Mouse (Mus musculus): ENCODE measurements around the gene Fam207a. TPM values are rescaled to one million over a fixed set of nuclear protein-coding genes. Genes with fewer than 3 reads are reported as not detected.
A peak's percentile ranks its signal among the peaks of the same experiment; 100 is the strongest.

Fam207a gene
- polyA plus RNA-seq, 1 experiment from 2014 or later: 40.3 TPM

DNA sequence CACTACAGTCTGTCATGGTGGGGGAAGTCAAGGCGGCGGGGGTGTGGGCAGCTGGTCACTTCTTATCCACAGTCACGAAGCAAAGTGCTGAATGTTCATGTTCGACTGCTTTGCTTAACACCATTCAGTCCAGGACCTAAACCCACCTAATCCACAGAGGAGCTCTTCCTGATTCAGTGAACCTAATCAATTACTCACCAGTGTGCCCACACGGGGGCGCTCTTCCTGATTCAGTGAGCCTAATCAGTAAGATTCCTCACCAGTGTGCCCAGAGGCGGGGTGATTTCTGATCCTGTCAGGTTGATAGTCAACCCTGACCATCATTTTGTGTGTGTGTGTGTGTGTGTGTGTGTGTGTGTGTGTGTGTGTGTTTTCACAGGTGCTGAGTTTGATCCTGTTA, 27.6 kb upstream of the Fam207a start:
- Histone ChIP-seq H3K4me3 (replicated peaks) (no peak overlapping the region), H3K4me1 (replicated peaks) (no peaks in the 10 kb centered on the region), H3K9ac (no peak overlapping the region), H3K4me2 (replicated peaks) (no peak overlapping the region), H3K27ac (no peak overlapping the region), H3K36me3 (no peaks in the 10 kb centered on the region), H3K27me3 (replicated peaks) (no peaks in the 10 kb centered on the region), H3K9me3 (no peaks in the 10 kb centered on the region)
- no peak for ATAC-seq
- 47% methylated on average over 7 of the region's 7 CpGs for WGBS

DNA sequence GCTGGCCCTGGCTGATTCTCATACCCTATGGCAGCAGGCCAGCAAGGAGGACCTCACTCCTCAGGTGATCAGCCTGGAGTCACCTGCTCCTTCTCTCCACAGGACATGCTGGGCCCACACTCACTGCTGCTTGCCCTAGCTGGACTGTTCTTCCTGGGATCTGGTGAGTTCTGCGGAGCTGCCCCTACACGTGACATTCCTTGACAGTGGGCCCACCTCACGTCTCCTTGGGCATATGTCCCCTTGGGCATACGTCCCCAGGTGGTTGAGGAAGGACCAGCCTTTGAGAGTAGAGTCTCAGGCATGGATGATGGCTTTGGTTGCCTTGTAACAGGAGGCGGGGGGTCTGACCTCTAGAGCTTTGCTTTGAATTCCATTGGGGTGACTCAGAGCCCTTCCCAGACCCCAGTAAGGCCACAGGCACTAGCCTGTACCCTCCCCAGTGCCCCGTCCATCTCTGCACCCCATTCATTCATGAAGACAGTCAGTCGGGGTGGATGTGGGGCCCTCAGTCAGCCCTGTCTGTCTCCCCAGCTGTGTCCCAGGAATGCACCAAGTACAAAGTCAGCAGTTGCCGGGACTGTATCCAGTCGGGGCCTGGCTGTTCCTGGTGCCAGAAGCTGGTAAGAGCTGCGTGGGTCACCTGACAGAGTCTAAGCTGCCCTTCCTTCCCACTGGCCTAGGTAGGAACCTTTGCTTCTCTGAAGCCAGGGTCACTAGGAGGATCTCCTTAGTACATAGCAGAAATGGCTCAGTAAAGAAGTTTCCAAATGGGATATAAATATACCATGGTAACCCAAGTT, 26.5 kb upstream of the Fam207a start:
- no peak overlapping the region for H3K9ac ChIP-seq
- no peak overlapping the region for H3K4me2 ChIP-seq (replicated peaks)
- peak; percentile 59 for ATAC-seq
- no peaks in the 10 kb centered on the region for H3K27me3 ChIP-seq (replicated peaks)
- H3K4me1 ChIP-seq (replicated peaks): no peaks in the 10 kb centered on the region
- WGBS: 73% methylated on average over 10 of the region's 10 CpGs
- H3K27ac ChIP-seq: no peak overlapping the region
- H3K4me3 ChIP-seq (replicated peaks): no peak overlapping the region
- no peaks in the 10 kb centered on the region for H3K36me3 ChIP-seq
- no peaks in the 10 kb centered on the region for H3K9me3 ChIP-seq

DNA sequence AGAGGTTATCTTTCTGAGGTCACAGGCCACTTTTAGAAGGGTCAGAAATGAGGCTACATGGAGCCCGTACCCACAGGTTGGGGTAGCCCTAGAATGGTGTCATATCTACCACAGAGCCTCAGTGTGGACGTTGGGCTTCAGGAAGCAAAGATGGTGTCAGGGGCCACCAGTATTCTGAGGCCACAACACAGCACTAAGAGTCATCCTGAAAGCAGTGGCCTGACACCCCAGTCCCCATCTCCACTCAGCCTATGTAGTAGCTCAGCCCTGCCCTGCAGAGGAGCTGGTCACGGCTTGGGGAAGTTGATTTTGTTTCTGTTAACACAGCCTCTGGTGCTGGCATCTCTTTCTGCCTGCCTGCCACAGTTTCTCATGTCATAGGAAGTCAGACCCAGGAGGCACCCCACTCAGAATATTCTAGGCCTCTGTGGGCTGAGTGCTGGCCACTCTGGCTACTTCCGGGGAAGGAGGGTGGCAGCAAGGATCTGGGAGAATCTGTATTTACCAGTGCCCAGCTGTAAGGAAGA, 25.1 kb upstream of the Fam207a start:
- Histone ChIP-seq H3K36me3 (no peaks in the 10 kb centered on the region), H3K4me2 (replicated peaks) (no peak overlapping the region), H3K27ac (no peak overlapping the region), H3K9ac (no peak overlapping the region), H3K4me1 (replicated peaks) (no peaks in the 10 kb centered on the region), H3K4me3 (replicated peaks) (no peak overlapping the region), H3K27me3 (replicated peaks) (no peaks in the 10 kb centered on the region), H3K9me3 (no peaks in the 10 kb centered on the region)
- ATAC-seq: no peak
- 79% methylated on average over 4 of the region's 4 CpGs for WGBS

DNA sequence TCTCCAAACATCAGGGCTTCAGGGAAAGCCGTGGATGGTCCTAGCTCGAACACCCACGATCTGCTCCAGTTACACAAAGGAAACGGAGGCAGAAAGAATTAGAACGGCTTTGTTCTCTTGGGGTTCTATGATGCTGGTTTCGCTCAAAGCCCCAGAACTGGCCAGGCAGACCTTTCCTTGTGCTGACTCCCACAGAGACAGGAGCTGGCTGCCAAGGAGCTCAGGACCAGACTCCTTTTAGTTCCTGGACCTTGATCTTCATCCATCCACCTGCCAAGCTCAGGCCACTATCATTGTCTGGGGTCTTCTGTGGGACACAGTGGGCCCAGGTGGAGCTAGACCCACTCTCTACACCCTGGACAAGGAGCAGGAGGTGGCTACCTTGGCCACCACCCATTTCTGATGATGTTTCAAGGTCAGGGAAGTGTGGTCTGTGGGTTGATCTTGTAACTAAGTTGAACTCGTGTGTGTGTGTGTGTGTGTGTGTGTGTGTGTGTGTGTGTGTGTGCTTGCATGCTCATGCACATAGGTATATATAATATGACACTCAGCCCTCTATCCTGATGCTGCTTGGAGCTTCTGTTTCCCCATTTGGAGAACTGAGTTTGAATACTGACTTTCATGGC, 23.8 kb upstream of the Fam207a start:
- Histone ChIP-seq H3K4me1 (replicated peaks) (no peaks in the 10 kb centered on the region), H3K27me3 (replicated peaks) (no peaks in the 10 kb centered on the region), H3K9ac (no peak overlapping the region), H3K4me2 (replicated peaks) (no peak overlapping the region), H3K36me3 (no peaks in the 10 kb centered on the region), H3K27ac (no peak overlapping the region), H3K9me3 (no peaks in the 10 kb centered on the region), H3K4me3 (replicated peaks) (no peak overlapping the region)
- ATAC-seq: no peak
- whole genome bisulfite sequencing: 84% methylated on average over 7 of the region's 7 CpGs

DNA sequence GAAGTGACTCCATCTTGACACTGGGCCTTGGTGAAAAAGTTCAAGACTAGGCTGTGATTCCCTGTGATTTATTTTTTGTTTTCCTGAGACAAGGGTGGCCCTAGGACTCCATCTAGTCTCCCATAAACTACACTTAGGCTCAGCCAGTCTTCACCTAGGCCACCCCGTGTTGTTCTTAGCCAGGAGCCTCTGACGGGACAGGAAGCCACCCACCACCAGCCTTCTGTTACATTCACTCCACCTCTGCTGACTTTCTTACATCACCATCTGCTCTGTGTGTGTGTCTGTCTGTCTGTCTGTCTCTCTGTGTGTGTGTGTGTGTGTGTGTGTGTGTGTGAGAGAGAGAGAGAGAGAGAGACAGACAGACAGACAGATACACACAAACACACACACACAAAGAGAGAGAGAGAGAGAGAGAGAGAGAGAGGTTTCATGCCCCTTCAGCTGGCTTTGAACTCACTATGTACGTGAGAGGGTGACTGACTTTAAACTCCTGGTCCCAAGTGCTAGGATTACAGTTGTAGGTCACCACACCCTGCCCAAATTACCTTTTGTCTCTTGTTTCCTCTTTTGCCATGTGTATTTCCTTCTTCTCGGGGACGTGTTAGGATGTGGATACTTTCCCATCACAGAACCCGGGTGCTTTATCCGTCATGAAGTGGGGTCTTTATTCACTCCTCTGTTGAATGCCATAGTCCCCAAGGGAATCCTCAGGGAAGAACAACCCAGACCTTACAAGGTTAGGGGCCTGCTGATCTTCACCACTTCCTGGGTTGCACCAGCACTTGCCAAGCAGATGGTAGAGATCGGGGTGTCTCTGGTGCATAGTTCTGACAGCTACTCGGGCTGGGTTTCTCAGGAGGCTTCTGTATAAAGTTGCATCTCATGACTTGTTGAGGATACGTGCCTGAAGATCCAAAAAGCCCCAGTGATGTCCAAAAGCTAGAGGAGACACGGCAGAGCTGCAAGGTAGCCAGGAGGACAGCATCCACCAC, 21.9 kb upstream of the Fam207a start:
- H3K27ac ChIP-seq: no peak overlapping the region
- H3K4me3 ChIP-seq (replicated peaks): no peak overlapping the region
- no peak overlapping the region for H3K4me2 ChIP-seq (replicated peaks)
- no peak for ATAC-seq
- no peaks in the 10 kb centered on the region for H3K27me3 ChIP-seq (replicated peaks)
- 78% methylated on average over 11 of the region's 11 CpGs for WGBS
- H3K9ac ChIP-seq: no peak overlapping the region
- H3K9me3 ChIP-seq: no peaks in the 10 kb centered on the region
- H3K36me3 ChIP-seq: no peaks in the 10 kb centered on the region
- H3K4me1 ChIP-seq (replicated peaks): no peaks in the 10 kb centered on the region

DNA sequence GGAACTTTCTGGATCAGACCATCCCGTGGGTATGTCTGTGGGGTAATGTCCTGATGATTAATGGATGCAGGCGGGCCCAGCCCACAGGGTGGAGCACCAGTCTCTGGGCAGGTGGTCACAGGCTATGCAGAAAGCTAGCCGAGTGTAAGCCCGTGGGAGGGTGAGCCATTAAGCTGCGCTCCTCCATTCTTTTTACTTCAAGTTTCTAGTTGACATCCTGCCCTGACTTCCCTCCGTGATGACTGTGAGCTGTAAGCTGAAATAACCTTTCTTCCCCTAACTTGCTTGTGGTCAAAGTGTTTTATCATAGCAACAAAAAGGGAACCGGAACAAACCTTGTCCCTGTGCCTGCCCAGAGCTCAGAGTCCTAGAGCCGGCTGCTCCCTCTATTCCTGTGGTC, 21.1 kb upstream of the Fam207a start:
- H3K27ac ChIP-seq: no peak overlapping the region
- no peak overlapping the region for H3K4me3 ChIP-seq (replicated peaks)
- H3K4me1 ChIP-seq (replicated peaks): no peaks in the 10 kb centered on the region
- H3K36me3 ChIP-seq: no peaks in the 10 kb centered on the region
- H3K4me2 ChIP-seq (replicated peaks): no peak overlapping the region
- WGBS: 67% methylated on average over 8 of the region's 8 CpGs
- no peaks in the 10 kb centered on the region for H3K9me3 ChIP-seq
- no peaks in the 10 kb centered on the region for H3K27me3 ChIP-seq (replicated peaks)
- no peak for ATAC-seq
- no peak overlapping the region for H3K9ac ChIP-seq

DNA sequence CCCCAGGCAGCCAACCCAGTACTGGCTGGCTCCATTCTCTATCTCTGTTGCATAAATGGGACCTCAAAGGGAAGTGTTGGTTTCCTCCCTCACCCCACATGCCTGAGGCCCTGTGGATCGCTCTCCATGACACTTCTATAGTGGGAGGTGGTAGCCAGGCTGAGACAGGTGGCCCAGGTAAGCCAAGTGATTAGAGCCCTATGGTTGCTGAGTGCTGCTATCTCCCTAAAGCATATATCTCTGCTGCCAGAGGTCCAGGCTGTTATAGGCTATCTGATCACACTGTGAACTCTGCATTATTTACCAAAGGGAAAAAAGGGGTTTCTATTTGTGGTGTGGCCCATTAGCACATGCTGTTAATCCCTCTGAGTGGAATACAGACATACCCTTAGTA, 16.4 kb upstream of the Fam207a start:
- WGBS: 63% methylated on average over 1 of the region's 1 CpGs
- ATAC-seq: no peak
- no peak overlapping the region for H3K4me2 ChIP-seq (replicated peaks)

GRCm38 (mm10) chr10:77531026-77532019, 15.7 kb upstream of the Fam207a start:
- no peaks in the 10 kb centered on the region for H3K27me3 ChIP-seq (replicated peaks)
- no peaks in the 10 kb centered on the region for H3K4me1 ChIP-seq (replicated peaks)
- H3K27ac ChIP-seq: no peak overlapping the region
- no peaks in the 10 kb centered on the region for H3K9me3 ChIP-seq
- no peak for ATAC-seq
- H3K9ac ChIP-seq: no peak overlapping the region
- H3K4me3 ChIP-seq (replicated peaks): no peak overlapping the region
- WGBS: 75% methylated on average over 6 of the region's 6 CpGs
- no peak overlapping the region for H3K4me2 ChIP-seq (replicated peaks)
- H3K36me3 ChIP-seq: no peaks in the 10 kb centered on the region

More for the DNA sequence above, 16.4 kb upstream of the Fam207a start:
- no peak overlapping the region for H3K9ac ChIP-seq
- H3K9me3 ChIP-seq: no peaks in the 10 kb centered on the region
- no peaks in the 10 kb centered on the region for H3K27me3 ChIP-seq (replicated peaks)
- H3K36me3 ChIP-seq: no peaks in the 10 kb centered on the region
- no peak overlapping the region for H3K27ac ChIP-seq
- no peak overlapping the region for H3K4me3 ChIP-seq (replicated peaks)
- no peaks in the 10 kb centered on the region for H3K4me1 ChIP-seq (replicated peaks)

DNA sequence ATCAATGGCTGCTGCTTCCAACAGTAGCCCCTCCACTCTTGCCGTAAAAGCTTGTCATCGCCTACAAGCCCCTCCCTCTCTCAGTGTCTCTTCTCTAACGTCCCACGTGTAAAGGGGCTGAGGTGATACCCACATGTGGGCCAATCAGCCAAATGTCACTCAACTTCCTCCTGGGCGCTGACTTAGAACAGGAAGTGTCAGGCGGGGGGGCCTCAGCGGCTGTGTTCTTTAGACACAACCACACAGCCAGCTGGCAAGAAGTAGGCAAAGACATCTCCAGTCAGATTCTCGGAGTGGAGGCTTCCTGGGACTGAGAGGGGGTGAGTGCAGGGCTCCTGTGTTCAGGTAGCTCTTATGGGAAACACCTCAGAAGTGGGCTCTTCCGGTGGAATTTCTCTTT, 14.6 kb upstream of the Fam207a start, which contains the start of gene Itgb2:
Gene Itgb2, plus strand, starts transcription at position 113 of the 400 bp plus-strand sequence.
- no peaks in the 10 kb centered on the region for H3K4me1 ChIP-seq (replicated peaks)
- H3K4me3 ChIP-seq (replicated peaks): 0 out of 2 replicates have a peak within 1 kb of the TSS, but pooled peaks have one; percentile 2
- H3K9me3 ChIP-seq: no peaks in the 10 kb centered on the region
- whole genome bisulfite sequencing: 68% methylated on average over 9 of the region's 9 CpGs
- ATAC-seq: no peak
- H3K4me2 ChIP-seq (replicated peaks): no peak within 1 kb of the TSS
- H3K9ac ChIP-seq: no peak within 1 kb of the TSS; the same call in 1 of the 2 replicates
- no peaks in the 10 kb centered on the region for H3K36me3 ChIP-seq
- no peak within 1 kb of the TSS for H3K27ac ChIP-seq
- no peaks in the 10 kb centered on the region for H3K27me3 ChIP-seq (replicated peaks)

DNA sequence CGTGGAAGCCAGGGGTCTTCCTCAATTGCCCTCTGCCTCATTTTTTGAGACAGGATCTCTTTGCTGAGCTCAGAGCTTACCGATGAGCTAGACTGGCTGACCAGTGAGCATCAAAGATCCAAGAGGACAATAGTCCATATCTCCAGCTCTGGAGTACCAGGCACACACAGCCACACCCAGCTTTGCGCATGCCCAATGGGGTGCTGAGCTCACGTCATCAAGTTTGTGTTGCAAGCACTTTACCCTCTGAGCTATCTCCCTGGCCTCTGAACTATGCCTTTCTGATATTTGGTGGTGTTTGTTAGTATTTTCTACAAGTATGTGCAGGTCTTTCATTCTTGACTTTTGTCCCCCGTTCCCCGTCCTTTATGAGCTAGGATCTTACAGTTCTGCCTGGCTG, 13.0 kb upstream of the Fam207a start:
- Histone ChIP-seq H3K36me3 (no peaks in the 10 kb centered on the region), H3K9ac (no peak overlapping the region), H3K9me3 (no peaks in the 10 kb centered on the region), H3K4me3 (replicated peaks) (no peak overlapping the region), H3K4me1 (replicated peaks) (no peaks in the 10 kb centered on the region), H3K4me2 (replicated peaks) (no peak overlapping the region), H3K27ac (no peak overlapping the region), H3K27me3 (replicated peaks) (no peaks in the 10 kb centered on the region)
- 81% methylated on average over 6 of the region's 6 CpGs for WGBS
- ATAC-seq: peak; percentile 61; the same call in 1 of the 2 replicates

GRCm38 (mm10) chr10:77526488-77526887, 10.9 kb upstream of the Fam207a start:
- Histone ChIP-seq H3K27ac (no peak overlapping the region), H3K27me3 (replicated peaks) (no peaks in the 10 kb centered on the region), H3K9me3 (no peaks in the 10 kb centered on the region), H3K4me2 (replicated peaks) (no peak overlapping the region), H3K36me3 (no peaks in the 10 kb centered on the region), H3K9ac (no peak overlapping the region), H3K4me3 (replicated peaks) (no peak overlapping the region), H3K4me1 (replicated peaks) (0 out of 2 replicates have a peak, but pooled peaks cover 2% of the 10 kb centered on the region)
- 74% methylated on average over 2 of the region's 2 CpGs for WGBS
- ATAC-seq: no peak

All from intestine, embryonic 15.5 days (tissue).